Mouse (Mus musculus) cortical plate, adult 2 months (tissue): ENCODE measurements around the gene Terf2ip.

Experiments
- CTCF ChIP-seq: fragments of 200-500 bp; IDR thresholded peaks from 2 replicates; pipeline ENCODE4 v1.5.1; 2011; ENCODE audit warnings: mild to moderate bottlenecking, control low read depth, low read length; ENCODE audit not compliant: insufficient read depth; ENCODE audit errors: extremely low read depth
- POLR2A ChIP-seq: fragments of 200-500 bp; IDR thresholded peaks from 2 replicates; pipeline ENCODE4 v1.6.1; 2011; ENCODE audit warnings: mild to moderate bottlenecking, low read length, control low read depth; ENCODE audit not compliant: insufficient read depth; ENCODE audit errors: extremely low read depth

- TF ChIP-seq POLR2A (no peak), CTCF (no peak)
Measured at GRCm38 (mm10) chr8:111962589-111962988, 48.6 kb upstream of the Terf2ip start.
